Comparison of ENCODE assay signal across 15 mouse cellular contexts in genomic region chr5:91200448-91200847, GRCm38 (mm10).
A peak's percentile ranks its signal among the peaks of the same experiment; 100 is the strongest.
DNase-seq lines count a peak whose midpoint lies in the region; ATAC-seq and TF ChIP-seq lines count a peak whose summit lies in the region.
"Had no signal": no experiment of that assay in that cellular context is flagged by ENCODE, and none has a peak within 500 bp of the region (broad histone marks: within the 10 kb centered on the region; RNA-seq: fewer than 3 reads in every experiment).

No protein-coding gene starts in this region.

- no peak overlapping the region for H3K9ac ChIP-seq in MEL (ENCODE audit: control insufficient read depth, low read depth, low read length, poor library complexity, severe bottlenecking)
- H3K9ac ChIP-seq: forebrain, postnatal 0 days had no signal

- H3K79me2 ChIP-seq in MEL (ENCODE audit: control insufficient read depth, insufficient read depth, low read length, poor library complexity), result no peaks in the 10 kb centered on the region

- DNase-seq in kidney, adult 9 months, result peak; percentile 18
- DNase-seq in kidney, postnatal 4 days, result no peak
- peak; percentile 25 for DNase-seq in MEL (ENCODE audit: low read depth, low spot score)
- peak; percentile 17 to 28 for DNase-seq in heart, postnatal 36 days
- DNase-seq in left cerebral cortex, adult 18-20 months (ENCODE audit: low spot score in 2 of 2), result no peak
- no peak for DNase-seq in gastrocnemius, adult 8-10 months (ENCODE audit: low spot score in 2 of 2)
- DNase-seq in right cerebral cortex, postnatal 10 days (ENCODE audit: low spot score in 2 of 2), result no peak
- DNase-seq: adrenal gland, postnatal 25 days; forebrain, postnatal 0 days; gastrocnemius, postnatal 36 days; right cerebral cortex, postnatal 4 days had no signal

- peak in 1 of 2 experiments; percentile 34; a peak in 2 of 4 replicates for TF ChIP-seq EP300 in MEL (IDR thresholded peaks at IDR 0.05; ENCODE audit: low read depth in 1 of 2, low read length in 2 of 2)

- no peaks in the 10 kb centered on the region for H3K36me3 ChIP-seq in MEL (ENCODE audit: control insufficient read depth in 1 of 2, insufficient read depth in 2 of 2, low read length in 2 of 2)
- H3K36me3 ChIP-seq: limb, embryonic 10.5 days had no signal

- no peaks in the 10 kb centered on the region; a peak in 1 of 4 replicates for H3K27me3 ChIP-seq in MEL (ENCODE audit: control insufficient read depth in 1 of 2, insufficient read depth in 2 of 2, low read length in 2 of 2)

- no peak for TF ChIP-seq POLR2A in MEL (IDR thresholded peaks at IDR 0.05; ENCODE audit: control insufficient read depth in 1 of 2, insufficient read depth in 1 of 2, low read depth in 1 of 2, low read length in 2 of 2, poor library complexity in 1 of 2)

- H3K27ac ChIP-seq in MEL (ENCODE audit: control insufficient read depth, low read depth, low read length), result no peak overlapping the region
- H3K27ac ChIP-seq: hindbrain, postnatal 0 days; limb, embryonic 10.5 days; macrophage had no signal

- TF ChIP-seq RAD21 in MEL (IDR thresholded peaks at IDR 0.05; ENCODE audit: low read depth, low read length), result no peak

- peaks cover 0 to 2% of the 10 kb centered on the region in 2 experiments; a peak in 1 of 4 replicates for H3K4me1 ChIP-seq in MEL (ENCODE audit: control insufficient read depth in 1 of 2, insufficient read depth in 2 of 2, low read length in 2 of 2)
- H3K4me1 ChIP-seq: limb, embryonic 10.5 days had no signal

- intact Hi-C loops in heart, postnatal 36 days (cut with DNase I), result loop anchor here (5.0 kb wide), 1 partner anchor 223 kb away; no protein-coding TSS in a partner anchor

- no peak overlapping the region for H3K4me3 ChIP-seq in MEL (ENCODE audit: control insufficient read depth in 1 of 2, insufficient read depth in 1 of 2, low read depth in 2 of 2, low read length in 2 of 2)
- H3K4me3 ChIP-seq: limb, embryonic 10.5 days had no signal

- TF ChIP-seq CTCF in MEL (IDR thresholded peaks at IDR 0.05 in 2 of 3, conservative IDR thresholded peaks at IDR 0.05 in 1 of 3; ENCODE audit: control insufficient read depth in 1 of 3, insufficient read depth in 1 of 3, low read depth in 2 of 3, low read length in 3 of 3, poor library complexity in 1 of 3, severe bottlenecking in 1 of 3), result no peak

- ATAC-seq in megakaryocyte-erythroid progenitor cell, adult 5-6 weeks (replicated peaks; ENCODE audit: low FRiP score, low TSS enrichment, poor library complexity, severe bottlenecking), result peak; percentile 88
- ATAC-seq: forebrain, postnatal 0 days; hindbrain, postnatal 0 days had no signal

- no peaks in the 10 kb centered on the region for H3K9me3 ChIP-seq in MEL (replicated peaks; ENCODE audit: insufficient read depth, low read length)
- H3K9me3 ChIP-seq: limb, embryonic 10.5 days had no signal

TF ChIP-seq in MEL, 35 proteins besides CTCF, POLR2A, EP300 and RAD21:
- TF ChIP-seq TCF12 (IDR thresholded peaks at IDR 0.05; ENCODE audit: low read depth, low read length) (peak; percentile 49; the same call in 1 of the 2 replicates), ETS1 (IDR thresholded peaks at IDR 0.05; ENCODE audit: low read depth, low read length) (peak; percentile 38; the same call in 1 of the 2 replicates), ZKSCAN1 (IDR thresholded peaks at IDR 0.05; ENCODE audit: low read depth, low read length) (no peak), CHD2 (IDR thresholded peaks at IDR 0.05; ENCODE audit: low read length) (no peak), GATA1 (IDR thresholded peaks at IDR 0.05; ENCODE audit: low read depth, low read length) (0 out of 2 replicates have a peak, but pooled peaks have one; percentile 36), USF1 (IDR thresholded peaks at IDR 0.05; ENCODE audit: low read depth, low read length) (peak; percentile 26; the same call in 1 of the 2 replicates), TAL1 (IDR thresholded peaks at IDR 0.05; ENCODE audit: low read length) (0 out of 2 replicates have a peak, but pooled peaks have one; percentile 24)

Comparison
In these comparisons a context has a peak if more than half of its experiments do, and no peak if none do; other contexts are left out.
1. DNase-seq: peak in kidney, adult 9 months (single experiment), MEL (single experiment) and heart, postnatal 36 days (2 of 2); none in kidney, postnatal 4 days (0 of 2), left cerebral cortex, adult 18-20 months (0 of 2), gastrocnemius, adult 8-10 months (0 of 2) and right cerebral cortex, postnatal 10 days (0 of 2).